Mouse (Mus musculus) small intestine, adult 2 months (tissue): ENCODE measurements at regions not wholly inside any gene's neighbourhood (a gene's known extent, or its start where the extent isn't known, plus 50 kb on each side); places are given as distances from the start of the nearest gene placed in this dataset.

Source experiments
- CTCF ChIP-seq: fragments of 200-500 bp; IDR thresholded peaks from 2 replicates; pipeline ENCODE4 v1.5.1; 2012; ENCODE audit warnings: low read depth, mild to moderate bottlenecking, control low read depth, inconsistent platforms, low read length, moderate library complexity, mixed read lengths; ENCODE audit not compliant: insufficient replicate concordance, insufficient read length; ENCODE audit errors: extremely low read depth
- POLR2A ChIP-seq: fragments of 200-500 bp; IDR thresholded peaks from 2 replicates; pipeline ENCODE4 v1.6.1; 2012; ENCODE audit warnings: low read depth, mild to moderate bottlenecking, control low read depth, inconsistent platforms, low read length, moderate library complexity

- TF ChIP-seq CTCF (peak; percentile 59; the same call in 1 of the 2 replicates), POLR2A (no peak)
Measured at GRCm38 (mm10) chr10:66807261-66807968, 288.5 kb upstream of the Jmjd1c start.
